Mouse (Mus musculus) testis, postnatal 10 days (tissue): Measurements from ENCODE around the gene Scn5a.

Experiments used
- DNase-seq: peaks from one replicate; pipeline ENCODE4 v3.0.0; 2021; ENCODE audit warnings: low spot score

Scn5a gene

GRCm38 (mm10) chr9:119504981-119505658 lies 73.7 kb downstream of the Scn5a start:
- no peak for DNase-seq

- DNase-seq, result no peak
Observed at GRCm38 (mm10) chr9:119503613-119504012, 75.2 kb downstream of the Scn5a start.

GRCm38 (mm10) chr9:119498885-119499284 lies 79.9 kb downstream of the Scn5a start:
- no peak for DNase-seq

GRCm38 (mm10) chr9:119498247-119498607 lies 80.6 kb downstream of the Scn5a start:
- DNase-seq, result no peak

- DNase-seq, result no peak
Observed at GRCm38 (mm10) chr9:119497546-119498246, 81.1 kb downstream of the Scn5a start.

- DNase-seq, result no peak
Observed at GRCm38 (mm10) chr9:119496960-119497359, 81.9 kb downstream of the Scn5a start.

- DNase-seq, result no peak
Observed at GRCm38 (mm10) chr9:119496354-119496753, 82.5 kb downstream of the Scn5a start.

- no peak for DNase-seq
Observed at GRCm38 (mm10) chr9:119484868-119485267, 93.9 kb downstream of the Scn5a start.

GRCm38 (mm10) chr9:119484420-119484819 lies 94.4 kb downstream of the Scn5a start:
- no peak for DNase-seq

- no peak for DNase-seq
Observed at GRCm38 (mm10) chr9:119483554-119484353, 95.1 kb downstream of the Scn5a start.

GRCm38 (mm10) chr9:119481612-119482011 lies 97.2 kb downstream of the Scn5a start:
- DNase-seq, result no peak

- no peak for DNase-seq
Observed at GRCm38 (mm10) chr9:119479297-119479696, 99.5 kb downstream of the Scn5a start.

GRCm38 (mm10) chr9:119478345-119478744 lies 100.5 kb downstream of the Scn5a start:
- DNase-seq, result no peak

- no peak for DNase-seq
Observed at GRCm38 (mm10) chr9:119477754-119478153, 101.1 kb downstream of the Scn5a start.

GRCm38 (mm10) chr9:119474717-119475611 lies 103.9 kb downstream of the Scn5a start:
- no peak for DNase-seq

GRCm38 (mm10) chr9:119473608-119474164 lies 105.1 kb downstream of the Scn5a start:
- no peak for DNase-seq

GRCm38 (mm10) chr9:119473011-119473410 lies 105.8 kb downstream of the Scn5a start:
- no peak for DNase-seq

- no peak for DNase-seq
Observed at GRCm38 (mm10) chr9:119472412-119472918, 106.4 kb downstream of the Scn5a start.

GRCm38 (mm10) chr9:119469691-119470353 lies 109.0 kb downstream of the Scn5a start:
- no peak for DNase-seq

GRCm38 (mm10) chr9:119465595-119465994 lies 113.2 kb downstream of the Scn5a start:
- no peak for DNase-seq

- no peak for DNase-seq
Observed at GRCm38 (mm10) chr9:119465056-119465455, 113.8 kb downstream of the Scn5a start.
